Mouse (Mus musculus): ENCODE measurements around the gene Sult2b1.

DNA sequence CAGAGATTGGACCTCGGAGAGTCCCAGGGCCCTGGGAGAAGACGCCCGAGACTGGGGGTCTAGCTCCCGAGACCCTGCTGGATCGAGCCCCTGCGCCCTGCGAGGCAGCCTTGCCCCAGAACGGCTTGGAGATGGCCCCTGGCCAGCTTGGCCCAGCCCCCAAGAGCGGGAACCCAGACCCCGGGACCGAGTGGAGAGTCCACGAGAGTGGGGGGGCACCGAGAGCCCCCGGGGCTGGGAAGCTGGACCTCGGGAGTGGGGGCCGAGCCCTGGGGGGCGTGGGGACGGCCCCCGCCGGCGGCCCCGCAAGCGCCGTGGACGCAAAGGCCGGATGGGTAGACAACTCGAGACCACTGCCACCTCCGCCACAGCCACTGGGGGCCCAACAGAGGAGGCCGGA lies 10.5 kb upstream of the Sult2b1 start:
- TF ChIP-seq ZNF384 (IDR thresholded peaks at IDR 0.05; ENCODE audit: low read depth, low read length) = no peak
- no peak for TF ChIP-seq ZC3H11A (IDR thresholded peaks at IDR 0.05; ENCODE audit: borderline replicate concordance, low read depth, low read length)

All from ES-E14 (cell line).